Mouse (Mus musculus): ENCODE data around the gene Cryba4.

GRCm38 (mm10) chr5:112272934-112273333, 20.6 kb upstream of the Cryba4 start:
- no peak for TF ChIP-seq GABPA (IDR thresholded peaks at IDR 0.05; ENCODE audit: low read depth, low read length)
- TF ChIP-seq CTCF (IDR thresholded peaks at IDR 0.05 in 2 of 3, conservative IDR thresholded peaks at IDR 0.05 in 1 of 3; ENCODE audit: control insufficient read depth in 1 of 3, insufficient read depth in 1 of 3, low read depth in 2 of 3, low read length in 3 of 3, poor library complexity in 1 of 3, severe bottlenecking in 1 of 3) = no peak
